Comparison of ENCODE assay signal across 10 mouse cellular contexts in the genomic region with DNA sequence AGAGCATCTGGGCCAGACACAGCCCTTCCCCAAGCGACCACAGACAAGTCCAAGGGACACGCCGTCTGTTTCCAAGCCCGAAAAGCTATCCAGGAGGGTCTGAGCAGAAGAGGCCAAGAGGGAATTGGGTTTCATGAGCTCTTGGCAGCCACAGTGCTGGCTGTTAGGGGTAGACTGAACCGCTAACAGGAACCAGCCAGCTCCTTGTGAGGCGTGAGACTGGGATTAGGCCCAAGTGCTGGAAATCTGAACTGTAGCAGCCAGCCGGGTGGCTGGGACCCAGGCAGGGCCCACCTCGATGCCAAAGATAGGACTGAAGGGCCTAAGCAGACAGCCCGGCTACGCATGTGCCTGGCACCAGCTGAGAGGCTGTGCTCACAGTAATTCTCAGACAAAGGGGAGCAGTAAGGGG. TPM values are rescaled to one million over a fixed set of nuclear protein-coding genes. Genes with fewer than 3 reads are reported as not detected.
A peak's percentile ranks its signal among the peaks of the same experiment; 100 is the strongest.
DNase-seq lines count a peak whose midpoint lies in the region; ATAC-seq and TF ChIP-seq lines count a peak whose summit lies in the region.
"Had no signal": no experiment of that assay in that cellular context is flagged by ENCODE, and none has a peak within 500 bp of the region (broad histone marks: within the 10 kb centered on the region; RNA-seq: fewer than 3 reads in every experiment).

No protein-coding gene starts in this region.

- ATAC-seq in midbrain, embryonic 14.5 days (ENCODE audit: low FRiP score, low TSS enrichment), result no peak
- ATAC-seq in embryonic facial prominence, embryonic 13.5 days (ENCODE audit: insufficient number of reproducible peaks, insufficient read depth, low FRiP score, low TSS enrichment, low read depth), result peak; percentile 64
- no peak for ATAC-seq in heart, embryonic 11.5 days (replicated peaks; ENCODE audit: insufficient number of reproducible peaks, low FRiP score, low TSS enrichment)
- peak; percentile 34; the same call in 1 of the 2 replicates for ATAC-seq in kidney, embryonic 15.5 days (replicated peaks; ENCODE audit: low FRiP score)
- peak; percentile 75 for ATAC-seq in lung, postnatal 0 days

- no peak for DNase-seq in midbrain, embryonic 10.5 days (ENCODE audit: low spot score)
- DNase-seq in midbrain, embryonic 14.5 days, result no peak
- DNase-seq in lung, postnatal 0 days (ENCODE audit: low spot score), result peak; percentile 84
- DNase-seq in thymus, adult 18-20 months, result no peak
- no peak for DNase-seq in thymus, postnatal 4 days

- no peak overlapping the region for H3K4me3 ChIP-seq in midbrain, embryonic 10.5 days
- no peak overlapping the region for H3K4me3 ChIP-seq in midbrain, embryonic 14.5 days (replicated peaks; ENCODE audit: low read depth, low read length)
- H3K4me3 ChIP-seq in embryonic facial prominence, embryonic 13.5 days, result no peak overlapping the region
- no peak overlapping the region for H3K4me3 ChIP-seq in heart, embryonic 11.5 days (ENCODE audit: low read depth, low read length)
- H3K4me3 ChIP-seq in kidney, embryonic 15.5 days (replicated peaks), result no peak overlapping the region
- no peak overlapping the region for H3K4me3 ChIP-seq in lung, postnatal 0 days (ENCODE audit: low read depth, low read length)
- H3K4me3 ChIP-seq: liver, embryonic 15.5 days had no signal

- peaks cover 7% of the 10 kb centered on the region; the same call in 1 of the 2 replicates for H3K27me3 ChIP-seq in midbrain, embryonic 10.5 days (ENCODE audit: low read depth, poor library complexity, severe bottlenecking)
- H3K27me3 ChIP-seq in midbrain, embryonic 14.5 days (ENCODE audit: control insufficient read depth, insufficient read depth, low read length), result no peaks in the 10 kb centered on the region
- no peaks in the 10 kb centered on the region for H3K27me3 ChIP-seq in embryonic facial prominence, embryonic 13.5 days
- no peaks in the 10 kb centered on the region for H3K27me3 ChIP-seq in heart, embryonic 11.5 days (ENCODE audit: control insufficient read depth, insufficient read depth, low read length)
- no peaks in the 10 kb centered on the region for H3K27me3 ChIP-seq in kidney, embryonic 15.5 days
- H3K27me3 ChIP-seq in lung, postnatal 0 days (replicated peaks; ENCODE audit: insufficient read depth, low read length), result no peaks in the 10 kb centered on the region
- H3K27me3 ChIP-seq: liver, embryonic 15.5 days had no signal

- no peak overlapping the region for H3K4me2 ChIP-seq in midbrain, embryonic 14.5 days (ENCODE audit: low read length)
- H3K4me2 ChIP-seq in embryonic facial prominence, embryonic 13.5 days, result no peak overlapping the region
- no peak overlapping the region for H3K4me2 ChIP-seq in heart, embryonic 11.5 days
- H3K4me2 ChIP-seq in kidney, embryonic 15.5 days, result no peak overlapping the region
- no peak overlapping the region for H3K4me2 ChIP-seq in lung, postnatal 0 days (replicated peaks; ENCODE audit: low read depth, low read length)
- H3K4me2 ChIP-seq: liver, embryonic 15.5 days had no signal

- no peak overlapping the region for H3K9ac ChIP-seq in midbrain, embryonic 14.5 days (replicated peaks; ENCODE audit: low read length)
- no peak overlapping the region for H3K9ac ChIP-seq in embryonic facial prominence, embryonic 13.5 days
- H3K9ac ChIP-seq in heart, embryonic 11.5 days (ENCODE audit: low read depth, low read length), result no peak overlapping the region
- H3K9ac ChIP-seq in kidney, embryonic 15.5 days, result no peak overlapping the region
- H3K9ac ChIP-seq in lung, postnatal 0 days (replicated peaks; ENCODE audit: low read depth), result no peak overlapping the region
- H3K9ac ChIP-seq: liver, embryonic 15.5 days had no signal

- no peak for TF ChIP-seq CTCF in lung, postnatal 0 days (IDR thresholded peaks at IDR 0.05)

- no peaks in the 10 kb centered on the region for H3K9me3 ChIP-seq in midbrain, embryonic 10.5 days (replicated peaks)
- H3K9me3 ChIP-seq in midbrain, embryonic 14.5 days (ENCODE audit: control insufficient read depth, low read length), result no peaks in the 10 kb centered on the region
- H3K9me3 ChIP-seq in embryonic facial prominence, embryonic 13.5 days, result no peaks in the 10 kb centered on the region
- H3K9me3 ChIP-seq in heart, embryonic 11.5 days (replicated peaks; ENCODE audit: control insufficient read depth, low read length), result no peaks in the 10 kb centered on the region
- H3K9me3 ChIP-seq in kidney, embryonic 15.5 days (replicated peaks), result no peaks in the 10 kb centered on the region
- no peaks in the 10 kb centered on the region for H3K9me3 ChIP-seq in lung, postnatal 0 days (ENCODE audit: low read length)
- H3K9me3 ChIP-seq: liver, embryonic 15.5 days had no signal

- 85% methylated on average over 10 of the region's 10 CpGs for WGBS in midbrain, embryonic 10.5 days
- 78% methylated on average over 10 of the region's 10 CpGs for WGBS in midbrain, embryonic 14.5 days
- 27% methylated on average over 10 of the region's 10 CpGs for WGBS in embryonic facial prominence, embryonic 13.5 days
- WGBS in heart, embryonic 11.5 days (ENCODE audit: insufficient replicate concordance), result 67% methylated on average over 10 of the region's 10 CpGs
- 61% methylated on average over 10 of the region's 10 CpGs for WGBS in kidney, embryonic 15.5 days
- 48% methylated on average over 10 of the region's 10 CpGs for WGBS in lung, postnatal 0 days

- H3K27ac ChIP-seq in midbrain, embryonic 10.5 days (replicated peaks), result peak overlapping the region; percentile 59; the same call in 1 of the 2 replicates
- no peak overlapping the region for H3K27ac ChIP-seq in midbrain, embryonic 14.5 days (replicated peaks; ENCODE audit: low read depth, low read length)
- H3K27ac ChIP-seq in embryonic facial prominence, embryonic 13.5 days, result peak overlapping the region; percentile 95
- peak overlapping the region; percentile 29; the same call in 1 of the 2 replicates for H3K27ac ChIP-seq in heart, embryonic 11.5 days (ENCODE audit: low read depth, low read length)
- H3K27ac ChIP-seq in kidney, embryonic 15.5 days, result peak overlapping the region; percentile 93
- peak overlapping the region; percentile 65 for H3K27ac ChIP-seq in lung, postnatal 0 days (ENCODE audit: low read length)
- H3K27ac ChIP-seq: liver, embryonic 15.5 days had no signal

- peaks cover 27% of the 10 kb centered on the region for H3K4me1 ChIP-seq in midbrain, embryonic 10.5 days
- peaks cover 17% of the 10 kb centered on the region for H3K4me1 ChIP-seq in midbrain, embryonic 14.5 days (ENCODE audit: control insufficient read depth, insufficient read depth, low read length)
- peaks cover 91% of the 10 kb centered on the region for H3K4me1 ChIP-seq in embryonic facial prominence, embryonic 13.5 days
- peaks cover 23% of the 10 kb centered on the region for H3K4me1 ChIP-seq in heart, embryonic 11.5 days (ENCODE audit: control insufficient read depth, insufficient read depth, low read length)
- H3K4me1 ChIP-seq in kidney, embryonic 15.5 days, result peaks cover 55% of the 10 kb centered on the region
- H3K4me1 ChIP-seq in lung, postnatal 0 days (ENCODE audit: insufficient read depth, low read depth, low read length), result peaks cover 10% of the 10 kb centered on the region; the same call in 1 of the 2 replicates

- H3K36me3 ChIP-seq in midbrain, embryonic 10.5 days, result no peaks in the 10 kb centered on the region
- H3K36me3 ChIP-seq in midbrain, embryonic 14.5 days (ENCODE audit: control insufficient read depth, insufficient read depth, low read length), result no peaks in the 10 kb centered on the region
- no peaks in the 10 kb centered on the region for H3K36me3 ChIP-seq in embryonic facial prominence, embryonic 13.5 days
- no peaks in the 10 kb centered on the region for H3K36me3 ChIP-seq in heart, embryonic 11.5 days (ENCODE audit: control insufficient read depth, insufficient read depth, low read length)
- no peaks in the 10 kb centered on the region for H3K36me3 ChIP-seq in kidney, embryonic 15.5 days
- H3K36me3 ChIP-seq in lung, postnatal 0 days (ENCODE audit: insufficient read depth, low read length), result no peaks in the 10 kb centered on the region
- H3K36me3 ChIP-seq: G1E; liver, embryonic 15.5 days had no signal

- TF ChIP-seq EP300 in lung, postnatal 0 days (IDR thresholded peaks at IDR 0.05), result 0 out of 2 replicates have a peak, but pooled peaks have one; percentile 25

RNA-seq across cellular contexts. Expression of a gene that starts 18.1 kb away (rescaled TPM):
- 8.0 and 8.2 TPM in 2 replicates for polyA plus RNA-seq in midbrain, embryonic 10.5 days (2016; fragmentation: Nextera tagmentation; extraction: Ambion mirVana)
- 3.9 and 4.5 TPM in 2 replicates for polyA plus RNA-seq in midbrain, embryonic 14.5 days (2014; fragmentation: Nextera tagmentation; extraction: Ambion mirVana)
- 9.0 and 9.8 TPM in 2 replicates for polyA plus RNA-seq in embryonic facial prominence, embryonic 13.5 days (2015; fragmentation: Nextera tagmentation; extraction: Ambion mirVana)
- 7.2 and 9.5 TPM in 2 replicates for polyA plus RNA-seq in heart, embryonic 11.5 days (2014; fragmentation: Nextera tagmentation; extraction: Ambion mirVana)
- polyA plus RNA-seq in kidney, embryonic 15.5 days (2015; fragmentation: Nextera tagmentation; extraction: Ambion mirVana), result 13.7 and 15.4 TPM in 2 replicates
- 2.4 and 3.5 TPM in 2 replicates for polyA plus RNA-seq in lung, postnatal 0 days (2015; fragmentation: Nextera tagmentation; extraction: Ambion mirVana)
- polyA plus RNA-seq: G1E had no signal

Comparison
In these comparisons a context has a peak if more than half of its experiments do, and no peak if none do; other contexts are left out.
1. ATAC-seq: peak in embryonic facial prominence, embryonic 13.5 days (single experiment), kidney, embryonic 15.5 days (single experiment) and lung, postnatal 0 days (single experiment); none in midbrain, embryonic 14.5 days (single experiment) and heart, embryonic 11.5 days (single experiment).